Mouse (Mus musculus) colon, adult 2 months (tissue): ENCODE results near the gene Vmn2r113. TPM values are rescaled to one million over a fixed set of nuclear protein-coding genes. Genes with fewer than 3 reads are reported as not detected.

Experiments used
- polyA plus RNA-seq: library from polyadenylated mRNA; depleted of rRNA; stranded (reverse); fragments of >200 nt; gene quantifications from 2 replicates; pipeline ENCODE4 v1.2.3, GENCODE M21; 2012; rRNA removed

Vmn2r113 gene
- not detected in 2 replicates for polyA plus RNA-seq

DNA sequence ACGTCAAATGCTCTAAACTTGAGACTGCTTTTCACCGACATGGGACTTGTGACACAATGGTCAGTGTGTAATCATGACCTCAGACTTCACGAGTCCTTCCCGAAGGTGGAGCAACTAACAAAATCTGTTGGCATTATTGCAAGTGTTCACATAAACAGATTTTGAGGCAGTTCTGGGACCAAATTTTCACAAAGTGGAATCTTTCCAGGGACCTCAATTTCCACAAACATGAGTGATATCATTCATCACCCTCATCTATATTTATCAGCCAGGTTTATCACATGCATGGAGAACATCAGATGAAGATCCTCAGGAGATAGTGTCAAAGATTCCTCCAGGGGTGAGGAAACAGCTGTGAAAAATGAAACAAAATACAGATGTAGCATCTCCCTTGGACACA, at the start of gene Vmn2r113:
TSS of gene Vmn2r113 (plus strand) at position 301 of the 400 bp plus-strand sequence.

Other genes starting within 250 kb of the Vmn2r113 start
- gene Zfp945, start 75.8 kb upstream of the Vmn2r113 start, polyA plus RNA-seq = 1.00 and 1.2 TPM in 2 replicates
- gene Vmn2r-ps130, start 118.2 kb downstream of the Vmn2r113 start, polyA plus RNA-seq = not detected in 2 replicates